Comparison of ENCODE assay signal across 18 mouse cellular contexts in the genomic region with DNA sequence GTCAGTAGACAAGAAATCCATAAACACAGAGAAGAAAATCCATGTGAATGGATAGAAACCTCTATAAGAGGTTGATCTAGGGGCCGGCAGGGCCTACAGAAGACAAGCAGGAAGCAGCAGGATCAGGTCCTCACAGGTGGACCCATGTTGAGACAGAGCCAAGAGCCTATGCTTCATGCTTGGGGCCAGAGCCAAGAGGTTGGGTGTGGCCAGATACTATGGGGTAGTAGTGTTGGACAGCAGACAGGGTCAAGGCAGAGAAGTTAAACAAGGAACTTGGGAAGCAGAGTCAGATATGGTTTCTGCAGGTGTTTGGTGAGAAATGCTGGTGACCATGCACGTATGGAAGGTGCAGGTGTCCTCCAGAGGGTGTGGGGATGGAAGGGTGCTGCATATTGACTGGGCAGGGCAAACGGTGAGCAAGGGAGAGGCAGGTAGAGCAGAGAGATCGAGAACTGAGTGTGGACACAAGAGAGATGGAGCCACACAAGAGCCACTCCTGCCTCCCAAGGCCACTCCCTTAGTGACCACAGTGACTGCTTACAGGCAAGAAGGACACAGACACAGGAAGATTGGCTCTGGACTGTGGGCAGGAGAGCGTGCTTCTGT.
"Had no signal": no experiment of that assay in that cellular context is flagged by ENCODE, and none has a peak within 500 bp of the region (broad histone marks: within the 10 kb centered on the region; RNA-seq: fewer than 3 reads in every experiment).

No protein-coding gene starts in this region.

- H3K36me3 ChIP-seq: intestine, embryonic 15.5 days; limb, embryonic 12.5 days; limb, embryonic 15.5 days had no signal

- DNase-seq: kidney, adult 2 months; kidney, postnatal 25 days; left cerebral cortex, postnatal 4 days; liver, postnatal 0 days; lung, embryonic 14.5 days; lung, postnatal 10 days; lung, postnatal 4 days; midbrain, embryonic 14.5 days; thymus, adult 2 months; thymus, postnatal 14 days; thymus, postnatal 4 days had no signal

- H3K4me2 ChIP-seq: intestine, embryonic 15.5 days; limb, embryonic 12.5 days; limb, embryonic 15.5 days; liver, embryonic 11.5 days; lung, embryonic 14.5 days; midbrain, embryonic 11.5 days had no signal

- H3K27ac ChIP-seq: intestine, embryonic 15.5 days; kidney, postnatal 0 days; limb, embryonic 12.5 days; limb, embryonic 15.5 days; liver, embryonic 14.5 days had no signal

- H3K4me3 ChIP-seq: intestine, embryonic 15.5 days; limb, embryonic 12.5 days; limb, embryonic 15.5 days had no signal

- H3K27me3 ChIP-seq: intestine, embryonic 15.5 days; limb, embryonic 12.5 days; limb, embryonic 15.5 days had no signal

- H3K4me1 ChIP-seq: limb, embryonic 12.5 days had no signal

- ATAC-seq: intestine, embryonic 15.5 days; liver, postnatal 0 days had no signal

- H3K9ac ChIP-seq: intestine, embryonic 15.5 days; limb, embryonic 12.5 days; limb, embryonic 15.5 days; liver, embryonic 14.5 days; liver, postnatal 0 days; lung, embryonic 14.5 days had no signal

- H3K9me3 ChIP-seq: intestine, embryonic 15.5 days; limb, embryonic 12.5 days; limb, embryonic 15.5 days had no signal
